Mouse (Mus musculus): Measurements from ENCODE around the gene Tspan13. TPM values are rescaled to one million over a fixed set of nuclear protein-coding genes. Genes with fewer than 3 reads are reported as not detected.

Gene Tspan13
- 59.6 and 61.8 TPM in 2 replicates for polyA plus RNA-seq (2015; fragmentation: Nextera tagmentation; extraction: Ambion mirVana)

- H3K9me3 ChIP-seq, result no peaks in the 10 kb centered on the region
- peak; percentile 88 for ATAC-seq (ENCODE audit: extremely low read depth, insufficient number of reproducible peaks, low FRiP score, low TSS enrichment)
- WGBS, result under 1% methylated on average over 35 of the region's 35 CpGs
- H3K36me3 ChIP-seq, result no peaks in the 10 kb centered on the region
- H3K4me2 ChIP-seq, result peak within 1 kb of the TSS; percentile 90
- peaks cover 32% of the 10 kb centered on the region for H3K4me1 ChIP-seq
- no peaks in the 10 kb centered on the region for H3K27me3 ChIP-seq (replicated peaks)
- H3K4me3 ChIP-seq, result peak within 1 kb of the TSS; percentile 98
- H3K27ac ChIP-seq (replicated peaks), result peak within 1 kb of the TSS; percentile 61
- peak within 1 kb of the TSS; percentile 92 for H3K9ac ChIP-seq
Measured at GRCm38 (mm10) chr12:36042348-36042778, at the start of gene Tspan13. Gene Tspan13, minus strand, starts transcription at chr12:36042500.

GRCm38 (mm10) chr12:36091964-36092363 is 49.7 kb upstream of the Tspan13 start:
- H3K4me3 ChIP-seq, result no peak overlapping the region
- no peak overlapping the region for H3K9ac ChIP-seq
- H3K36me3 ChIP-seq, result peaks cover 67% of the 10 kb centered on the region
- no peak overlapping the region for H3K27ac ChIP-seq (replicated peaks)
- no peak for ATAC-seq (ENCODE audit: extremely low read depth, insufficient number of reproducible peaks, low FRiP score, low TSS enrichment)
- no peaks in the 10 kb centered on the region for H3K27me3 ChIP-seq (replicated peaks)
- WGBS, result 92% methylated on average over 10 of the region's 10 CpGs
- no peaks in the 10 kb centered on the region for H3K9me3 ChIP-seq
- no peak overlapping the region for H3K4me2 ChIP-seq
- H3K4me1 ChIP-seq, result peaks cover 7% of the 10 kb centered on the region

GRCm38 (mm10) chr12:36089221-36089620 is 46.9 kb upstream of the Tspan13 start:
- ATAC-seq (ENCODE audit: extremely low read depth, insufficient number of reproducible peaks, low FRiP score, low TSS enrichment), result no peak
- 39% methylated on average over 6 of the region's 6 CpGs for WGBS
- Histone ChIP-seq H3K4me3 (no peak overlapping the region), H3K36me3 (peaks cover 41% of the 10 kb centered on the region), H3K4me2 (no peak overlapping the region), H3K9ac (no peak overlapping the region), H3K9me3 (no peaks in the 10 kb centered on the region), H3K4me1 (peaks cover 7% of the 10 kb centered on the region), H3K27me3 (replicated peaks) (no peaks in the 10 kb centered on the region), H3K27ac (replicated peaks) (no peak overlapping the region)

- no peaks in the 10 kb centered on the region for H3K27me3 ChIP-seq (replicated peaks)
- WGBS, result 78% methylated on average over 1 of the region's 1 CpGs
- H3K27ac ChIP-seq (replicated peaks), result no peak overlapping the region
- no peak overlapping the region for H3K9ac ChIP-seq
- no peak overlapping the region for H3K4me3 ChIP-seq
- peaks cover 7% of the 10 kb centered on the region for H3K4me1 ChIP-seq
- no peak overlapping the region for H3K4me2 ChIP-seq
- no peak for ATAC-seq (ENCODE audit: extremely low read depth, insufficient number of reproducible peaks, low FRiP score, low TSS enrichment)
- H3K9me3 ChIP-seq, result no peaks in the 10 kb centered on the region
- peaks cover 36% of the 10 kb centered on the region for H3K36me3 ChIP-seq
Measured at GRCm38 (mm10) chr12:36088804-36089203, 46.5 kb upstream of the Tspan13 start.

- no peak overlapping the region for H3K4me3 ChIP-seq
- peaks cover 3% of the 10 kb centered on the region; the same call in 1 of the 2 replicates for H3K36me3 ChIP-seq
- no peaks in the 10 kb centered on the region for H3K9me3 ChIP-seq
- H3K27me3 ChIP-seq (replicated peaks), result no peaks in the 10 kb centered on the region
- WGBS, result 79% methylated on average over 2 of the region's 2 CpGs
- H3K9ac ChIP-seq, result no peak overlapping the region
- no peak overlapping the region for H3K27ac ChIP-seq (replicated peaks)
- peaks cover 7% of the 10 kb centered on the region for H3K4me1 ChIP-seq
- H3K4me2 ChIP-seq, result no peak overlapping the region
- ATAC-seq (ENCODE audit: extremely low read depth, insufficient number of reproducible peaks, low FRiP score, low TSS enrichment), result no peak
Measured at GRCm38 (mm10) chr12:36085380-36085779, 43.1 kb upstream of the Tspan13 start.

GRCm38 (mm10) chr12:36078101-36078899 is 36.0 kb upstream of the Tspan13 start:
- H3K4me1 ChIP-seq, result peaks cover 5% of the 10 kb centered on the region
- ATAC-seq (ENCODE audit: extremely low read depth, insufficient number of reproducible peaks, low FRiP score, low TSS enrichment), result no peak
- no peaks in the 10 kb centered on the region for H3K9me3 ChIP-seq
- no peak overlapping the region for H3K27ac ChIP-seq (replicated peaks)
- no peaks in the 10 kb centered on the region for H3K27me3 ChIP-seq (replicated peaks)
- no peak overlapping the region for H3K4me3 ChIP-seq
- no peaks in the 10 kb centered on the region for H3K36me3 ChIP-seq
- no peak overlapping the region for H3K9ac ChIP-seq
- no peak overlapping the region for H3K4me2 ChIP-seq
- WGBS, result 68% methylated on average over 4 of the region's 4 CpGs

GRCm38 (mm10) chr12:36072860-36073259 is 30.6 kb upstream of the Tspan13 start:
- no peak overlapping the region for H3K4me3 ChIP-seq
- H3K36me3 ChIP-seq, result no peaks in the 10 kb centered on the region
- H3K4me2 ChIP-seq, result no peak overlapping the region
- H3K27ac ChIP-seq (replicated peaks), result no peak overlapping the region
- H3K4me1 ChIP-seq, result peaks cover 13% of the 10 kb centered on the region
- H3K9ac ChIP-seq, result no peak overlapping the region
- WGBS, result 31% methylated on average over 5 of the region's 5 CpGs
- no peak for ATAC-seq (ENCODE audit: extremely low read depth, insufficient number of reproducible peaks, low FRiP score, low TSS enrichment)
- no peaks in the 10 kb centered on the region for H3K27me3 ChIP-seq (replicated peaks)
- H3K9me3 ChIP-seq, result no peaks in the 10 kb centered on the region

GRCm38 (mm10) chr12:36070231-36070630 is 27.9 kb upstream of the Tspan13 start:
- Histone ChIP-seq H3K4me3 (no peak overlapping the region), H3K27ac (replicated peaks) (no peak overlapping the region), H3K27me3 (replicated peaks) (no peaks in the 10 kb centered on the region), H3K4me1 (peaks cover 13% of the 10 kb centered on the region), H3K36me3 (no peaks in the 10 kb centered on the region), H3K9ac (no peak overlapping the region), H3K9me3 (no peaks in the 10 kb centered on the region), H3K4me2 (no peak overlapping the region)
- 85% methylated on average over 4 of the region's 4 CpGs for WGBS
- no peak for ATAC-seq (ENCODE audit: extremely low read depth, insufficient number of reproducible peaks, low FRiP score, low TSS enrichment)

GRCm38 (mm10) chr12:36067538-36067937 is 25.2 kb upstream of the Tspan13 start:
- Histone ChIP-seq H3K36me3 (no peaks in the 10 kb centered on the region), H3K27me3 (replicated peaks) (no peaks in the 10 kb centered on the region), H3K27ac (replicated peaks) (no peak overlapping the region), H3K4me2 (no peak overlapping the region), H3K4me3 (no peak overlapping the region), H3K4me1 (no peaks in the 10 kb centered on the region), H3K9ac (no peak overlapping the region), H3K9me3 (no peaks in the 10 kb centered on the region)
- WGBS, result 81% methylated on average over 2 of the region's 2 CpGs
- no peak for ATAC-seq (ENCODE audit: extremely low read depth, insufficient number of reproducible peaks, low FRiP score, low TSS enrichment)

GRCm38 (mm10) chr12:36065911-36066310 is 23.6 kb upstream of the Tspan13 start:
- Histone ChIP-seq H3K9me3 (no peaks in the 10 kb centered on the region), H3K4me2 (no peak overlapping the region), H3K4me1 (no peaks in the 10 kb centered on the region), H3K27ac (replicated peaks) (no peak overlapping the region), H3K4me3 (no peak overlapping the region), H3K27me3 (replicated peaks) (no peaks in the 10 kb centered on the region), H3K9ac (no peak overlapping the region), H3K36me3 (no peaks in the 10 kb centered on the region)
- 72% methylated on average over 1 of the region's 1 CpGs for WGBS
- ATAC-seq (ENCODE audit: extremely low read depth, insufficient number of reproducible peaks, low FRiP score, low TSS enrichment), result no peak

GRCm38 (mm10) chr12:36057699-36058098 is 15.4 kb upstream of the Tspan13 start:
- no peaks in the 10 kb centered on the region for H3K9me3 ChIP-seq
- no peak overlapping the region for H3K27ac ChIP-seq (replicated peaks)
- H3K36me3 ChIP-seq, result no peaks in the 10 kb centered on the region
- H3K4me2 ChIP-seq, result no peak overlapping the region
- no peaks in the 10 kb centered on the region for H3K4me1 ChIP-seq
- no peaks in the 10 kb centered on the region for H3K27me3 ChIP-seq (replicated peaks)
- ATAC-seq (ENCODE audit: extremely low read depth, insufficient number of reproducible peaks, low FRiP score, low TSS enrichment), result no peak
- no peak overlapping the region for H3K9ac ChIP-seq
- WGBS, result 35% methylated on average over 2 of the region's 2 CpGs
- H3K4me3 ChIP-seq, result no peak overlapping the region

- Histone ChIP-seq H3K9ac (no peak overlapping the region), H3K4me2 (no peak overlapping the region), H3K27me3 (replicated peaks) (no peaks in the 10 kb centered on the region), H3K36me3 (no peaks in the 10 kb centered on the region), H3K4me3 (no peak overlapping the region), H3K9me3 (no peaks in the 10 kb centered on the region), H3K4me1 (peaks cover 7% of the 10 kb centered on the region), H3K27ac (replicated peaks) (no peak overlapping the region)
- no peak for ATAC-seq (ENCODE audit: extremely low read depth, insufficient number of reproducible peaks, low FRiP score, low TSS enrichment)
- WGBS, result 73% methylated on average over 1 of the region's 1 CpGs
Measured at GRCm38 (mm10) chr12:36050276-36050675, 8.0 kb upstream of the Tspan13 start.

Data from heart, embryonic 13.5 days (tissue).